Mouse (Mus musculus) hindbrain, embryonic 16.5 days (tissue): ENCODE measurements around the gene Paqr5. TPM values are rescaled to one million over a fixed set of nuclear protein-coding genes. Genes with fewer than 3 reads are reported as not detected.

Experiments
- polyA plus RNA-seq: library from polyadenylated mRNA; unstranded; fragments of >200 nt; fragmentation: Nextera tagmentation; extraction: Ambion mirVana; gene quantifications from 2 replicates; pipeline ENCODE4 v1.2.1, GENCODE M21; 2015

Paqr5 gene
- polyA plus RNA-seq, 1 experiment from 2014 or later, result 0.64 TPM

Other genes starting within 250 kb of the Paqr5 start
- 902 and 928 TPM in 2 replicates for gene Rplp1, start 112.3 kb downstream of the Paqr5 start, polyA plus RNA-seq
- gene Kif23, start 80.1 kb downstream of the Paqr5 start, polyA plus RNA-seq, result 13.7 and 18.6 TPM in 2 replicates
- 26.4 and 27.2 TPM in 2 replicates for gene Glce, start 95.8 kb upstream of the Paqr5 start, polyA plus RNA-seq